Mouse (Mus musculus) liver, embryonic 14.5 days (tissue): Measurements from ENCODE around the gene Setd7. TPM values are rescaled to one million over a fixed set of nuclear protein-coding genes. Genes with fewer than 3 reads are reported as not detected.

Experiments used
- ATAC-seq: fragments of 200-750 bp; cut with Nextera tagmentation; 2 replicates; pipeline ENCODE4 v1.8.0; 2017; ENCODE audit warnings: moderate number of reproducible peaks, mild to moderate bottlenecking, moderate library complexity; ENCODE audit not compliant: insufficient read depth
- DNase-seq, 3 experiments: peaks; one replicate each; pipeline ENCODE4 v3.0.0-alpha.2; 2012 to 2013; ENCODE audit warnings: low read depth in 3 of 3, low spot score in 3 of 3
- H3K27ac ChIP-seq: fragments of 300-500 bp; sonication (generic); 2 replicates; pipeline ENCODE4 v1.5.1; 2014; ENCODE audit warnings: moderate library complexity, mild to moderate bottlenecking, control low read depth, inconsistent platforms
- H3K27me3 ChIP-seq: fragments of 300-500 bp; sonication (generic); 2 replicates; pipeline ENCODE4 v1.6.1; 2014; ENCODE audit warnings: mild to moderate bottlenecking, low read length, moderate library complexity; ENCODE audit not compliant: control insufficient read depth, insufficient read depth
- H3K36me3 ChIP-seq: fragments of 300-500 bp; sonication (generic); replicated peaks from 2 replicates; pipeline ENCODE4 v1.6.1; 2014; ENCODE audit warnings: low read depth; ENCODE audit not compliant: control insufficient read depth, insufficient read depth
- H3K4me1 ChIP-seq, 2 experiments: fragments of 200-500 bp in 1 of 2; fragments of 300-500 bp in 1 of 2; sonication (generic) in 1 of 2; replicated peaks; 2 replicates each; pipeline ENCODE4 v1.6.1; 2012 to 2014; ENCODE audit warnings: antibody characterized with exemption in 1 of 2, inconsistent platforms in 1 of 2, low read length in 1 of 2; ENCODE audit not compliant: control insufficient read depth in 2 of 2, insufficient read depth in 2 of 2
- H3K4me2 ChIP-seq: fragments of 300-500 bp; sonication (generic); 2 replicates; pipeline ENCODE4 v1.6.1; 2014; ENCODE audit warnings: low read depth, mild to moderate bottlenecking, control low read depth, moderate library complexity
- H3K4me3 ChIP-seq, 2 experiments: fragments of 200-500 bp in 1 of 2; fragments of 300-500 bp in 1 of 2; sonication (generic) in 1 of 2; 2 replicates each; pipeline ENCODE4 v1.5.1; 2012 to 2014; ENCODE audit warnings: low read depth in 2 of 2, low read length in 2 of 2, mild to moderate bottlenecking in 2 of 2, control low read depth in 1 of 2, inconsistent platforms in 1 of 2, moderate library complexity in 1 of 2; ENCODE audit not compliant: insufficient read depth in 1 of 2
- H3K9ac ChIP-seq: fragments of 300-500 bp; sonication (generic); replicated peaks from 2 replicates; pipeline ENCODE4 v1.6.1; 2014; ENCODE audit warnings: mild to moderate bottlenecking, control low read depth, moderate library complexity
- H3K9me3 ChIP-seq: fragments of 300-500 bp; sonication (generic); 2 replicates; pipeline ENCODE4 v1.6.1; 2016; ENCODE audit warnings: low read length, mixed read lengths; ENCODE audit not compliant: control insufficient read depth
- CTCF ChIP-seq: IDR thresholded peaks from 2 replicates; pipeline ENCODE4 v1.5.1; 2016; ENCODE audit warnings: antibody characterized with exemption, low read depth, control low read depth
- EP300 ChIP-seq: IDR thresholded peaks from 2 replicates; pipeline ENCODE4 v1.6.1; 2016; ENCODE audit warnings: antibody characterized with exemption, low read depth
- WGBS: fragments of 180-500 bp; shearing (Covaris S2); extraction: QIAGEN DNeasy Blood & Tissue Kit; methylation state at CpG from one replicate; pipeline ENCODE4 v1.1.7; 2014; ENCODE audit not compliant: insufficient replicate concordance; 5-methylcytosine and 5-hydroxymethylcytosine counted together
- polyA plus RNA-seq, 2 experiments: library from polyadenylated mRNA; depleted of rRNA in 1 of 2; stranded (reverse) in 1 of 2; unstranded in 1 of 2; fragments of >200 nt; fragmentation: Nextera tagmentation in 1 of 2; extraction: Ambion mirVana in 1 of 2; gene quantifications; 2 replicates each; pipeline versions ENCODE4 v1.2.1 to v1.2.3; 2012 to 2014

Setd7 gene
- polyA plus RNA-seq, 2 experiments: 1.0 to 1.8 TPM

DNA sequence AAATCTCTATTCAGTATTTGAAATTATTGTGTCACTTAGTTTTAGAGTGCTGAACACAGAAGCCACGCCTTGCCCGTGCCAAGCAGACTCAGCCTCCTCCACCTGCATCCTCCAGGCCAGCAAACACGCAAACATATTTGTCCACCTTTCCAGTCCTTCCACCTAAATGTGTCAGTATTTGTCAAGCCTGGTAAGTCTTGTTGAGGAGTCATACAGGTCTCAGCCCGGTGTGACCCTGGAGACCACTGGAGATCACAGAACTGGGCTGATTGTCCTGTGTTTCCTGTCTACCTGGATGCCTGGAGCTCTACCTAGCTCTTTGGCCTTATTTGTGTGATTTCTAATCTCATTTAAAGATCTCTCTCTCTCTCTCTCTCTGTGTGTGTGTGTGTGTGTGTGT is 60.8 kb downstream of the Setd7 start:
- no peak for DNase-seq
- H3K27me3 ChIP-seq: no peaks in the 10 kb centered on the region
- no peaks in the 10 kb centered on the region for H3K36me3 ChIP-seq
- WGBS: 74% methylated on average over 4 of the region's 4 CpGs
- H3K9me3 ChIP-seq: no peaks in the 10 kb centered on the region
- no peak for ATAC-seq
- no peak overlapping the region for H3K4me3 ChIP-seq
- no peak overlapping the region for H3K27ac ChIP-seq
- no peak overlapping the region for H3K4me2 ChIP-seq
- H3K9ac ChIP-seq: no peak overlapping the region
- TF ChIP-seq EP300 (no peak), CTCF (no peak)
- H3K4me1 ChIP-seq: no peaks in the 10 kb centered on the region

DNA sequence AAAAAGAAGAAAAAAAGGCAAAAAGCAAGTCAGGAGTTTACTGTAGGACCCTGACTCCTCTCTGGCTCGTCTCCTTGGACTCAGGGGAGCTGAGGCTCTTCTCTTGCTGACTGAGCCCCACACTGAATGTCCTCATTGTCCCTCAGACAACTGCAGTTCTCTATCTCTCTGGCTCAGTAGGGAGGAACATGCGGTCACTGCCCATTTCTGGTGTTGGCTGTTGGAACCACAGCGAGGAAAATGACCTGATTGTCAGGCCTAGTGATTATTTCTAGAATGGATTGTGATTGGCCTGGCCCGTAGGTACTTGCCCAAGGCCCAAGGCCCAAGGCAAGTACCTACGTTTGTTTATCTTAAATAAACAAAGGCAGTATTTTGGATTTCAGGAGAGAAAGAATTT is 62.0 kb downstream of the Setd7 start:
- Histone ChIP-seq H3K4me3 (no peak overlapping the region), H3K9ac (no peak overlapping the region), H3K4me2 (no peak overlapping the region), H3K36me3 (no peaks in the 10 kb centered on the region), H3K4me1 (no peaks in the 10 kb centered on the region), H3K27me3 (no peaks in the 10 kb centered on the region), H3K27ac (no peak overlapping the region), H3K9me3 (no peaks in the 10 kb centered on the region)
- WGBS: 54% methylated on average over 5 of the region's 5 CpGs
- ATAC-seq (no peak), DNase-seq (no peak)
- no peak for TF ChIP-seq EP300
- no peak for TF ChIP-seq CTCF

DNA sequence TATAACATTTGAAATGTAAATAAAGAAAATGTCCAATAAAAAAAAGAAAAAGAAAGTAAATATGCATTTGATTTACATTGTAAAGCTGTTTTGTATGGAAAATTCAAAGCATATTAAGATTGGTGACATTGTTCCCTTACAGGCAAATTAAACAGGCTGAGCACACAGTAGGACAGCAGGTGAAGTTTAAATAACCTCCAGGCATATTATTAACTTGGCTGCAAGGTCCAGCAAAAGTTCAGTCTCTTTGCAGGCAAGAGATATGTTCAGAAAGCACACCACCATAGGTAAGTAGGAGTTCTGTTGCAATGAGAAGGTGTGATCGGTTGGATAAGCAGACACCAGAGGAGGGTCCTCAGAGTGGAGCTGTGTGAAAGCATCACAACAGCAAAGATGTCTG is 62.7 kb downstream of the Setd7 start:
- Histone ChIP-seq H3K36me3 (no peaks in the 10 kb centered on the region), H3K9ac (no peak overlapping the region), H3K9me3 (no peaks in the 10 kb centered on the region), H3K4me2 (no peak overlapping the region), H3K27me3 (no peaks in the 10 kb centered on the region), H3K4me1 (no peaks in the 10 kb centered on the region), H3K4me3 (no peak overlapping the region), H3K27ac (no peak overlapping the region)
- ATAC-seq: no peak
- TF ChIP-seq EP300: no peak
- no peak for TF ChIP-seq CTCF
- 76% methylated on average over 1 of the region's 1 CpGs for WGBS
- no peak for DNase-seq

DNA sequence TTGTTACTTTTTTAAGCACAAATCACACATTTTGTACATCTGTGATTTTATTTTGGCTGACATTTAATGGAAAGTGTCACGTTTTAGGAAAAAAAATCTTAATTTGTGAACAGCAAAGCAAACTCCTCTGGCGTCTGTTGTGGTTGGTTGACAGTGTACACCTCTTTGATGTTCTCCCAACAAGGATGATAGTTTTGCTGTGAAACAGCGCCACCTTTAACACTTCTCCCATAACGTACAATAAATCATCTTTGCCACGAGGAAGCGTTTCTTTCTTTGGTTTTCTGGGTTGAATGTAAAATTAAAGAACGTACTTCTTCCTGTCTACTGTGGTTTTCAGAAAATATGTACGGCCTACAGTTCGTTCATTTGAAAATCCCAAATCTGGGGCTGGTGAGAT is 65.0 kb downstream of the Setd7 start:
- Histone ChIP-seq H3K4me1 (no peaks in the 10 kb centered on the region; a peak in 1 of 4 replicates), H3K4me3 (no peak overlapping the region), H3K9me3 (no peaks in the 10 kb centered on the region), H3K36me3 (no peaks in the 10 kb centered on the region), H3K4me2 (no peak overlapping the region), H3K27ac (no peak overlapping the region), H3K27me3 (no peaks in the 10 kb centered on the region), H3K9ac (no peak overlapping the region)
- DNase-seq: no peak
- TF ChIP-seq EP300 (no peak), CTCF (no peak)
- 72% methylated on average over 9 of the region's 9 CpGs for WGBS
- no peak for ATAC-seq

DNA sequence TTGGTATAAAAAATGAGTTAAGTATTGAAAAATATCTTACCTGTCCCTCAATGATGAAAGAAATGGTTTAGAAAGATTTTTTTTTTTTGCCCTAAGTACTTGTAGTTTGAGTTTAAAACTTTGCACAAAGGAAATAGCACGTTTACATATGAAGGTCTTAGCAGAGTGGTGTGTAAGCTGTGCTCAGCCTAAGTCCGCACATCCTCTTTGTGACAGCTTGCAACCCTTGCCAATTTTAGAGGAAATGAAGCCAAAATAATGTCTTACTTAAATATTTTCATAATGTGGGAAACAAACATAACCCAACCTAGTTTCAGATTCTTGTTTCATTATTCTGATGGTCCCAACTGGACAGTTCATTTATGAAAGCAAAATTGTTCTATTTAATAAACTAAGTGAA is 66.2 kb downstream of the Setd7 start:
- H3K9me3 ChIP-seq: no peaks in the 10 kb centered on the region
- ATAC-seq: no peak
- H3K36me3 ChIP-seq: no peaks in the 10 kb centered on the region
- H3K27ac ChIP-seq: no peak overlapping the region
- no peaks in the 10 kb centered on the region; a peak in 1 of 4 replicates for H3K4me1 ChIP-seq
- 73% methylated on average over 2 of the region's 2 CpGs for WGBS
- no peak for DNase-seq
- no peak overlapping the region for H3K4me3 ChIP-seq
- H3K4me2 ChIP-seq: no peak overlapping the region
- no peak for TF ChIP-seq EP300
- no peak for TF ChIP-seq CTCF
- no peaks in the 10 kb centered on the region for H3K27me3 ChIP-seq
- no peak overlapping the region for H3K9ac ChIP-seq
